Mouse (Mus musculus): ENCODE measurements around the gene Ranbp17. TPM values are rescaled to one million over a fixed set of nuclear protein-coding genes. Genes with fewer than 3 reads are reported as not detected.
A peak's percentile ranks its signal among the peaks of the same experiment; 100 is the strongest.

Gene Ranbp17
- polyA plus RNA-seq, 1 experiment from 2014 or later, result 1.1 TPM

DNA sequence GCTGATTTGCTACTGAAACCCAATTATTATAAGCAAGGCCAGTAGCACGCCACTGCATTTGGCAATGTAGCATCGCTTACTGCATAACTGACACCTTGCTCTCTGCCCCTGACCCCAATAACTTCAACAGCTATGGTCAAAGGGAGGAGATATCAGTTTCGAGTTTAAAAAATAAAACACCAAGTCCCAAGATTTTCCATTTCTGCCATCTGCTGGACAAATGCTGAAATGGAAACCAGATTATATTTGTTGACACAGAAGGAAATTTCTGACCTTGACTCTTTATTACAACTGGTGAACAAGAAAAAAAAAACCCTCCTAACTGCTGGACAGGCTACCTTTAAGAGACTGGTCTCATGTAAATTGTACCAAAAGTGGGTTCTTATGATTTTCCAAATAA, 218.1 kb downstream of the Ranbp17 start:
- Histone ChIP-seq H3K4me3 (ENCODE audit: low read depth, low read length) (no peak overlapping the region), H3K4me1 (ENCODE audit: insufficient read depth) (no peaks in the 10 kb centered on the region), H3K36me3 (replicated peaks; ENCODE audit: insufficient read depth, low read length) (no peaks in the 10 kb centered on the region), H3K9ac (replicated peaks) (no peak overlapping the region), H3K27ac (ENCODE audit: low read depth) (no peak overlapping the region), H3K27me3 (ENCODE audit: insufficient read depth, low read length) (no peaks in the 10 kb centered on the region), H3K4me2 (ENCODE audit: low read depth, low read length) (no peak overlapping the region), H3K9me3 (ENCODE audit: low read length) (no peaks in the 10 kb centered on the region)
- DNase-seq (no peak), ATAC-seq (no peak)
- 50% methylated on average over 3 of the region's 3 CpGs for WGBS (ENCODE audit: insufficient replicate concordance)
- no peak for TF ChIP-seq EP300 (IDR thresholded peaks at IDR 0.05; ENCODE audit: low read depth)
- peak; percentile 54 for TF ChIP-seq CTCF (IDR thresholded peaks at IDR 0.05; ENCODE audit: low read depth)

DNA sequence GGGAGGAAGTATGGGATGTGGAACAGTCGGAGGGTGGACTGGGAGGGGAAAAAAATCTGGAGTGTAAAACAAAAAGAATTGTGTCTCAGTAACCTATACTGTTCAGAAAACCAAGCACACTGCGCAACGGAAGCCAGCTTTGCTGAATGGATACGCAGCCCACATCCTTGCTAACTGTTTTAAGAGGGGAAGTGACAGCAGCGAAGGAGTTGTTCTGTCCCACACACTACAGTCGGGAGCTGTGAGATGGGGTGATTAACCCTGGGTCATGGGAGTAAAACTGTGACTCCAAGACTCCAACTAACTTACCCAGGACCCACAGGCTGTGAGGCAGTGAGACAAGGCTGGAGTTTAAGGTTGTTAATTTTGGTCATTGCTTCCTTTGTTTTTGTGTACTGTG, 219.5 kb downstream of the Ranbp17 start:
- Histone ChIP-seq H3K9me3 (ENCODE audit: low read length) (no peaks in the 10 kb centered on the region), H3K4me3 (ENCODE audit: low read depth, low read length) (no peak overlapping the region), H3K27ac (ENCODE audit: low read depth) (no peak overlapping the region), H3K4me2 (ENCODE audit: low read depth, low read length) (no peak overlapping the region), H3K27me3 (ENCODE audit: insufficient read depth, low read length) (no peaks in the 10 kb centered on the region), H3K36me3 (replicated peaks; ENCODE audit: insufficient read depth, low read length) (no peaks in the 10 kb centered on the region), H3K9ac (replicated peaks) (no peak overlapping the region), H3K4me1 (ENCODE audit: insufficient read depth) (no peaks in the 10 kb centered on the region)
- TF ChIP-seq EP300 (IDR thresholded peaks at IDR 0.05; ENCODE audit: low read depth), result no peak
- no peak for TF ChIP-seq CTCF (IDR thresholded peaks at IDR 0.05; ENCODE audit: low read depth)
- no peak for DNase-seq
- WGBS (ENCODE audit: insufficient replicate concordance), result 54% methylated on average over 6 of the region's 6 CpGs
- no peak for ATAC-seq

DNA sequence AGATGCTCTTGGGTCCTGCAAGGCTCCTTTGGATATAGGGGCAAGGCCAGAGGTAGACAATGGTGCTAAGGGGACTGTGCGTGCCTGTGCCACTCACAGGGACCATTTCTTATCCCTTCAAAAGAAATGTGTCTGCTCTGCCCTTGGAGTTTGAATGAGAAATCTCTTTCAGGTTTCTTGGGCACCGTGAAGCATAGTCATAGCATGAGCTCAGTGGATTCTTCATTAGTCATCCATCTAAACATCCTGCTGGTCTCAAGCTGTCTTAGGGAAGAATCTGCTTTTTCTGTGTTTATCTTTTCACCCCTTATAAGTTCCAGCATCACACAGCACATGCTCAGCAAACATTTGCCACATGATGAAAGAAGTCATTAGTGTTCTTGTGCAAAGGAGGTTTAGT, 235.0 kb downstream of the Ranbp17 start:
- Histone ChIP-seq H3K27ac (ENCODE audit: low read depth) (no peak overlapping the region), H3K27me3 (ENCODE audit: insufficient read depth, low read length) (no peaks in the 10 kb centered on the region), H3K4me3 (ENCODE audit: low read depth, low read length) (no peak overlapping the region), H3K4me1 (ENCODE audit: insufficient read depth) (no peaks in the 10 kb centered on the region), H3K9me3 (ENCODE audit: low read length) (no peaks in the 10 kb centered on the region), H3K4me2 (ENCODE audit: low read depth, low read length) (no peak overlapping the region), H3K36me3 (replicated peaks; ENCODE audit: insufficient read depth, low read length) (no peaks in the 10 kb centered on the region), H3K9ac (replicated peaks) (no peak overlapping the region)
- no peak for TF ChIP-seq EP300 (IDR thresholded peaks at IDR 0.05; ENCODE audit: low read depth)
- TF ChIP-seq CTCF (IDR thresholded peaks at IDR 0.05; ENCODE audit: low read depth), result no peak
- ATAC-seq, result no peak
- WGBS (ENCODE audit: insufficient replicate concordance), result 75% methylated on average over 2 of the region's 2 CpGs
- no peak for DNase-seq

DNA sequence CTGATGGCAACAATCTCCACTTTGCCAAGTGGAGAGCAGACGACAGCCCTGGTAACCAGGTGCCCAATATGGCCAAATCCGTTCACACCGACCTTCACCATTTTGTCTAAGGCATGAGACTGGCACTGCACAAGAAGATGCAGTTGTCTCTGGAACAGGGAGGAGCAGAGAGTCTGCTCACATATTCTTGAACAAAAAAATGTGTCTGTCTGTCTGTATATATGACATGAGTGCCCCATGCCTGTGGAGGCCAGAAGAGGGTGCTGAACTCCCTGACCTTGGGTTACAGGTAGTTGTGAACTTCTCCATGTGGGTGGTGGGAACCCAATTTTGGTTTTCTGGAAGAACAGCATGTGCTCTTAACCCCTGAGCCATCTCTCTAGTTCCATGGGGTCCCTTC, 236.9 kb downstream of the Ranbp17 start, which contains the start of gene Gm12117:
TSS of gene Gm12117 (minus strand) at position 101 of the 400 bp plus-strand sequence.
- WGBS (ENCODE audit: insufficient replicate concordance), result 84% methylated on average over 3 of the region's 3 CpGs
- Histone ChIP-seq H3K9ac (replicated peaks) (no peak within 1 kb of the TSS), H3K36me3 (replicated peaks; ENCODE audit: insufficient read depth, low read length) (no peaks in the 10 kb centered on the region), H3K27me3 (ENCODE audit: insufficient read depth, low read length) (no peaks in the 10 kb centered on the region), H3K4me1 (ENCODE audit: insufficient read depth) (no peaks in the 10 kb centered on the region), H3K27ac (ENCODE audit: low read depth) (no peak within 1 kb of the TSS), H3K4me3 (ENCODE audit: low read depth, low read length) (no peak within 1 kb of the TSS), H3K9me3 (ENCODE audit: low read length) (no peaks in the 10 kb centered on the region), H3K4me2 (ENCODE audit: low read depth, low read length) (no peak within 1 kb of the TSS)
- DNase-seq, result no peak
- no peak for ATAC-seq
- no peak for TF ChIP-seq CTCF (IDR thresholded peaks at IDR 0.05; ENCODE audit: low read depth)
- TF ChIP-seq EP300 (IDR thresholded peaks at IDR 0.05; ENCODE audit: low read depth), result no peak

DNA sequence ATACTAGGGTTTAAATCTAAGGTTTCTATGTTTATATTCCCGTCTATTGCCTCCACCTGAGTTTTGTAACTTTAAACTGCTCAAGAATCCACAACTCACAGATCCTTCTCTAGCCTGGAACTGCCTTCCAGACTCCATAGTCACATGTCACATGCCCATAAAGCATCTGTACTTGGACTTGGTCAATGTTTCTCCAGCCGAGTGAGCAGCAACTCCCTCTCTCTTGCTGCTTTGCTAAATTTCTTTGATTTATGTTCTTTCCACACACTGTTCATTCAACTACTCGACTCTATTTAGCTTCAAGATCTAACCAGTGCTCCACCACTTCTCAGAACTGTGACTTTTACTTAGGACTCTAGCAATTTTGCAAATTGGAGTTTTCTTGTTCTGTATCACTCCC, 238.7 kb downstream of the Ranbp17 start:
- WGBS (ENCODE audit: insufficient replicate concordance), result 55% methylated on average over 3 of the region's 3 CpGs
- no peaks in the 10 kb centered on the region for H3K27me3 ChIP-seq (ENCODE audit: insufficient read depth, low read length)
- DNase-seq, result no peak

DNA sequence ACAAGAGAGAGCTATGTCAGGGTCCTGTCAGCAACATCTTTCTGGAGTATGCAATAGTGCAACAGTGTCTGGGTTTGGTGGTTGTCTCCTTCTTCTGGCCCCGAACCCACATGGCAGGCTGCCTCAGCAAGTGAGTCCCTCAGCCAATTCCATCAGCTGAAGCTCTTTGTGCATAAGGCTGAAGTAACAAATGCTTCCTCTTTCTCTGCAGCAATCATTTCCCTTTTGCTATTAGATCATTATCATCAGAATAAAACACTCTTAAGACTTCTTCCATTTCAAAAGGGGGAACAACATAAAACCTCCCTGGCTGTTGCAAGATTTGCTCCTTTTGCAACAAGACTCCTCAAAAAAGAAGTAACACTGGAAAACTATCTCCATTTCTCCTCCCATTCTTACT, 239.3 kb downstream of the Ranbp17 start:
- DNase-seq (no peak), ATAC-seq (no peak)
- WGBS (ENCODE audit: insufficient replicate concordance), result 45% methylated on average over 1 of the region's 1 CpGs
- Histone ChIP-seq H3K27ac (ENCODE audit: low read depth) (no peak overlapping the region), H3K4me2 (ENCODE audit: low read depth, low read length) (no peak overlapping the region), H3K9ac (replicated peaks) (no peak overlapping the region), H3K4me3 (ENCODE audit: low read depth, low read length) (no peak overlapping the region), H3K27me3 (ENCODE audit: insufficient read depth, low read length) (no peaks in the 10 kb centered on the region), H3K9me3 (ENCODE audit: low read length) (no peaks in the 10 kb centered on the region), H3K4me1 (ENCODE audit: insufficient read depth) (no peaks in the 10 kb centered on the region), H3K36me3 (replicated peaks; ENCODE audit: insufficient read depth, low read length) (no peaks in the 10 kb centered on the region)
- TF ChIP-seq CTCF (IDR thresholded peaks at IDR 0.05; ENCODE audit: low read depth) (no peak), EP300 (IDR thresholded peaks at IDR 0.05; ENCODE audit: low read depth) (no peak)

More for the DNA sequence above, 238.7 kb downstream of the Ranbp17 start:
- no peak for TF ChIP-seq CTCF (IDR thresholded peaks at IDR 0.05; ENCODE audit: low read depth)
- no peak for TF ChIP-seq EP300 (IDR thresholded peaks at IDR 0.05; ENCODE audit: low read depth)
- Histone ChIP-seq H3K9ac (replicated peaks) (no peak overlapping the region), H3K9me3 (ENCODE audit: low read length) (no peaks in the 10 kb centered on the region), H3K4me2 (ENCODE audit: low read depth, low read length) (no peak overlapping the region), H3K4me3 (ENCODE audit: low read depth, low read length) (no peak overlapping the region), H3K27ac (ENCODE audit: low read depth) (no peak overlapping the region), H3K36me3 (replicated peaks; ENCODE audit: insufficient read depth, low read length) (no peaks in the 10 kb centered on the region), H3K4me1 (ENCODE audit: insufficient read depth) (no peaks in the 10 kb centered on the region)
- ATAC-seq, result no peak

DNA sequence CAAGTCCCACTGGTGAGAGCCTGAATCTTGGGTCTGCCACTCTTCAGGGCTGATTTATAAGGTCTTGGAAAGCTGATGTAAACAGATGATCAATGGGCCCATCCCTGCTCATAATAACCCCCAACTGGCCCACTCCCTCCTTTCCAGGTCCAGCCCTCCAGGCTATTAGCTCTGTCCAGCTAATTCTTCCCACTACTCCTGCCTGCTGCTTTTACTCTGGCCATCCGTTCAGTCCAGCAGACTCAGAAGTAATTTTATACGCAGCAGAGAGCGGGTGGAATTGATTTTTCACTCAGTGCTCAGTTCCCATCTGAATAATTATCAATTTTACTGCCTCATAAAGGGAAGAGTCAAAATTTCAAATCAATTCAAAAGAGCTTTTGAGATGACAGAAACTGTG, 273.3 kb downstream of the Ranbp17 start:
- DNase-seq, result no peak
- H3K27me3 ChIP-seq (ENCODE audit: insufficient read depth, low read length), result no peaks in the 10 kb centered on the region
- H3K36me3 ChIP-seq (replicated peaks; ENCODE audit: insufficient read depth, low read length), result no peaks in the 10 kb centered on the region
- H3K27ac ChIP-seq (ENCODE audit: low read depth), result no peak overlapping the region
- 74% methylated on average over 3 of the region's 3 CpGs for WGBS (ENCODE audit: insufficient replicate concordance)
- no peaks in the 10 kb centered on the region for H3K9me3 ChIP-seq (ENCODE audit: low read length)
- TF ChIP-seq EP300 (IDR thresholded peaks at IDR 0.05; ENCODE audit: low read depth) (no peak), CTCF (IDR thresholded peaks at IDR 0.05; ENCODE audit: low read depth) (no peak)
- ATAC-seq, result no peak
- no peak overlapping the region for H3K9ac ChIP-seq (replicated peaks)
- H3K4me3 ChIP-seq (ENCODE audit: low read depth, low read length), result no peak overlapping the region
- no peaks in the 10 kb centered on the region for H3K4me1 ChIP-seq (ENCODE audit: insufficient read depth)
- no peak overlapping the region for H3K4me2 ChIP-seq (ENCODE audit: low read depth, low read length)

All from liver, postnatal 0 days (tissue).